Mouse (Mus musculus): ENCODE data around the gene Zfp410. TPM values are rescaled to one million over a fixed set of nuclear protein-coding genes. Genes with fewer than 3 reads are reported as not detected.
"Not testable (repeated sequence)": the region's sequence is repeated elsewhere in the genome, so short reads cannot be mapped to it uniquely, and the experiment has no call there.

Gene Zfp410
- total RNA-seq (2022) = 10 to 100 TPM; 18.9 to 20.2 (median 19.5) TPM

DNA sequence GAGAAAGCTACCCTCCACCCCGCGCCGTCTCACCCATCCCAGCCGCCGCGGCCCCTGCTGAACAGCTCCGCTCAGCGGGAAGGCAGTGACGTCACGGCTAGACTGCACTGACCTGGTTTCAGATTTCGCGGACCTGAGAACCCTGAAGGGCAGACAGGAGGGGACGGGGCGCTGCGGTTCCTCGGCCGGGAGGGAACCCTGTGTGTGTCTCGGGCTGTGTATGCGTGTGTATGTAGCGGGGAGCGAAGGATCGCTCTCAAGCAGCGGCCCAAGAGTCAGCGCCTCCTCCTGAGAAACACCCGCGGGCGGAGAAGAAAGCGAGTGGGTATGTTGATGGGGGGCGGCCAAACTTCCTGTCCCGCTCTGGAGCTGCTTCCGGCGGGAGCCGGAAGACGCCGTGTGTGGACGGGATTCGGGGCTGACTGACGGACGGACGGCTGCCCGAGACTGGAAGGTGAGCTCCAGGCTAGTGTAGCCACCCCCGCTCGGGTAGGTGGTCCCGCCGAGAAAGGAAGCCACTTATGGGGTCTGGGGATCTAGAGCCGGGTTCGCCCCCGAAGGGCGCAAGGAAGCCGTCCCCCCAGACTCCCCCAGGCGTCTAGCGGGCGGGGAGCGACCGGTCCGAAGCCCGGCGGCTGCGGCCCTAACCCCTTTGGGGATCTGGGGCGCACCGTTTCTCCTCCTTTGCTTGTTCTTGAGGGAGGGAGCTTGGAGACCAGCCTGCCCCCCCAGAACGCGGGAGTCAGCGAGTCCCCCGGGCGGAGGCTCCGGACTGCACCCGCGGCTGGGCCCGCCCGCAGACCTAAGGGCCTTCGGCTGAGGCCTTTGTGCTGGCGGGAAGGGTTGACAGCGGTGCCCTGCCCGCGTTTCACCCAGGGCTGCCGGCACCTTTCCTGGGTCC lies at the start of gene Zfp410:
Zfp410 (plus strand) TSS at position 132 of the 901 bp plus-strand sequence.
- peak; percentile 87 for DNase-seq (ENCODE audit: low spot score)

DNA sequence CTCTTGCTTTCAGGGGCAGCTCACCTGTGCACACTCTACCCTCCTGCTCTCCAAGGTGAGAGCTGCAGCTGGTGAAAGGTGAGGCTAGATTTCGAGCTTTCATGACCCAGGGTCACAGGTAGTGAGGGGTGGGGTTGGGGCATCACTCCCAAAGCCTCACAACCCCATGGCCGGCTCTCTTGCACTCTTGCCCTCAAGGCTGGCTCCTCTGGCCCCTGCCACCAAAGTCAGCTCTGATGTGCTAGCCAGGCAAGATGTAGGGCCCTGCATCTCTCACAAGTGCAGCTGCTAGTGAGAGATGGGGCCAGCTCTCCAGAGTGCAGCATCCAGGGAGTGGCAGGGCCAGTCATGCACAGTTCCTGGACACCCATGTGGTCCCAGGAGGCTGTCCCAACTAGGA lies 49.4 kb upstream of the Zfp410 start:
- DNase-seq (ENCODE audit: low spot score) = no peak

DNA sequence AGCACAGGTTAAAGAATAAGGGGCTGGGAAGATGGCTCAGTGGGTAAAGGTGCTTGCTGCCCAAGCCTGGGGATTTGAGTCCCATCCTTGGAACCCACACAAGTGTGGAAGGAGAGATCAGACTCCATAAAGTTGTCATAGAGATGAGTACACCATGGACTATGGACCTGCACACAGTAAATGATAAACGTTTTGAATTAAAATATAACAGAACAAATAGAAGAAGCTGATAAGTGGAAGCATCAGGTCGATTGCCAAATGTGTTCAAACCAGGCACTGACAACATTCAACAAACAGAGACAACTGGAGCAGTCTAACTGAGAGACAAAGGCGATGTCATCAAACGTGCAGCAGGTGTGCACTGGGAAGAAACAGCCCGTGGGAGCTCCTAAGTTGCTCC lies 43.3 kb upstream of the Zfp410 start:
- no peak for DNase-seq (ENCODE audit: low spot score)

DNA sequence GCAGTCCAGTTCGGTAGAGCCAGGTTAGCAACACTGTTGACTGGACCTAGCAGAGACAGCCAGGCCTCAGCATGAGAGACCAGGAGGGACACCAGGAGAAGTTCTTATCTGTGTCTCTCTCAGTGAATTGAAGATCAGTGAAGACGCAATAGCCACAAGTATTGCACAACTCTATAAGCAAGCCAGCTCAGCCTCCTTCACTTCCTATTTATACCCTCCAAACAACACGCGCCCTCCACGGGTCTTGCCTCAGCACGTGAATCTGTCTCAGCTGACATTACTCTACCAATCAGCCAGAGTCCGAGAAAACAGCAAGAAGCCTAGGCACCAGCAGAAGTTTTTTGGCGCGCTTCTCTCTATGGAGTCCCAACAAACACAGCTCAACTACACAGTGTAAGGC lies 41.4 kb upstream of the Zfp410 start:
- DNase-seq (ENCODE audit: low spot score) = no peak

DNA sequence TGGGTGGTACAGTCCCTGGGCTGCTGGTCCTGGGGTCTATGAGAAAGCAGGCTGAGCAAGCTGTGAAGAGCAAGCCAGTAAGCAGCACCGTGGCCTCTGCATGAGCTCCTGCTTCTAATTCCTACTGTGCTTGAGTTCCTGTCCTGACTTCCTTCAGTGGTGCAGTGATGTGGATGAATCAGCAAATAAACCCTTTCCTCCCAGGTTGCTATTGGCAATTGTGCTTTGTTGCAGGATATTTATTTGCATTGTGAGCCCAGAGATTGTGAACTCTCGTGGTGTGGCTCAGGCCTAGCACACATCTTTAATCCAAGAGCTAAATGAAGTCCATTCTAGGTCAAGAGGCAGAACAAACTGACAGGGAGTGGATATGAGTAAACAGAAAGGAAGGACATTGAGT lies 40.4 kb upstream of the Zfp410 start:
- DNase-seq (ENCODE audit: low spot score) = no peak

DNA sequence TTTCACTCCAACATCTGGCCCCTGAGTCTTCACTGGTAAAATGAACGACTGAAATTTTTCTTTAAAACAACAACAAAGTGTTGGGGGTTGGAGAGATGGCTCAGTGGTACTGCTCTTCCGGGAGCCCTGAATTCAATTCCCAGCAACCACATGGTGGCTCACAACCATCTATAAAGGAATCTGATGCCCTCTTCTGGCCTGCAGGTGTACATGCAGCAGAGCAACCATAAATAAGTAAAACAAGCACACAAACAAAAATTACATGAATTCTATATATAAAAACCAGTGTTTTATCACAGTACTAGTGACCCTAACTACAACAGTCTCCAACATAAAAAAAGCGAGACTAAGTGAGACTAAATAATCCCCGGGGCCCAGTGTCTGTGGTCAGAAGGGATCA lies 39.9 kb upstream of the Zfp410 start:
- no peak for DNase-seq (ENCODE audit: low spot score)

DNA sequence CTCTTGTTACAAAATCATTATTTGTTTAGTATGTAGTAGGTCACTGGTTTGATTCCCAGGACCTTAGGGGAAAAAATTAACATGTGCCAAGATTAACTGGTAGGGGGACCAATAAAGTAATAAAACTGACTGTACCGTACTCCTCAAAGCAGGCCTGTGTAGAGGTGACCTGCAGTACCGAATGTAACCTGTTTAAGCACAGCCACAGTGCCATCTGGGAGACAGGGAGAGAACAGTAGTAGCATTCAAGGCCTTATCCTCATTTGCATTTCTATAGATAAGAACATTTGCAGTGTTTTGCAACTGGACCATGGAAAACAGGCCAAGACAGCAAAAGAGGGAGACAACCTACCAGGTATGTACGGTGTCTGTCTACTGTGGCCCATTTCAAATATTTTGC lies 38.8 kb upstream of the Zfp410 start:
- DNase-seq (ENCODE audit: low spot score) = no peak

DNA sequence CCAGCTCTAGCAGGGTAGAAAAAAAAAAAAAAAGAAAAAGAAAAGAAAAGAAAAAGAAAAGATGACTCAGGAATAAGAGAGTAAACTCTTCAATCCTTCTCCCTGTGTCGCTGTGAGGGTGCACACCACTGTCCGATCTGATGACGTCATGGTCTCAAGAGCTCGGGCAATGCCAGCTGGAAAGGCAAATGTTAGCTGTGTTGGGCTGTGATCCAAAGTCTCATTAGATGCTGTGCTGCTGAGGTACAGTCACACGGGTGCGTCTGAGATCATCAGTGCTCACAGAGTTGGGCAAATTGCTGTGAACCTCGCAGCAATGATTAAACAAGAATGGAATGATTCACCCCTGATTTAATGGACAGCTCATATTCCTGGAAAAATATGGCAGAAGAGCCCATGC lies 37.8 kb upstream of the Zfp410 start:
- DNase-seq (ENCODE audit: low spot score) = no peak

DNA sequence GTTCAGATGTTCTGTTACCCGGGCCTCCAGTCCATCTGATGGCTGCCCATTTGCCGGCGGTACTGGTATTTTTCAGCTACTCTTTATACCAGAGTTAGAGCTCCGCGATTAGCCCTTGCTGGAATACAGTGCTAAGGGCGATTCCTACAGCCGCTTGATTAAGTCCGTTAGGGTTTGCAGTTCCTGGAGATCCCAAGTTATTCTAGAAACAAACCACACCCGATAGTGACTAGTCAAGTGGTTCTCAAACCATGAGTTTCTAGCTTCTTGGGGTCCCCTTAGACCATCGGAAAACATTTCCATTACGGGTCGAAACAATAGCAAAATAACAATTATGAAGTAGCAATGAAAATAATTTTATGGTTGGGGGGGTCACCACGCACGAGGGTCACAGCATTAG lies 32.3 kb upstream of the Zfp410 start:
- DNase-seq (ENCODE audit: low spot score) = no peak

DNA sequence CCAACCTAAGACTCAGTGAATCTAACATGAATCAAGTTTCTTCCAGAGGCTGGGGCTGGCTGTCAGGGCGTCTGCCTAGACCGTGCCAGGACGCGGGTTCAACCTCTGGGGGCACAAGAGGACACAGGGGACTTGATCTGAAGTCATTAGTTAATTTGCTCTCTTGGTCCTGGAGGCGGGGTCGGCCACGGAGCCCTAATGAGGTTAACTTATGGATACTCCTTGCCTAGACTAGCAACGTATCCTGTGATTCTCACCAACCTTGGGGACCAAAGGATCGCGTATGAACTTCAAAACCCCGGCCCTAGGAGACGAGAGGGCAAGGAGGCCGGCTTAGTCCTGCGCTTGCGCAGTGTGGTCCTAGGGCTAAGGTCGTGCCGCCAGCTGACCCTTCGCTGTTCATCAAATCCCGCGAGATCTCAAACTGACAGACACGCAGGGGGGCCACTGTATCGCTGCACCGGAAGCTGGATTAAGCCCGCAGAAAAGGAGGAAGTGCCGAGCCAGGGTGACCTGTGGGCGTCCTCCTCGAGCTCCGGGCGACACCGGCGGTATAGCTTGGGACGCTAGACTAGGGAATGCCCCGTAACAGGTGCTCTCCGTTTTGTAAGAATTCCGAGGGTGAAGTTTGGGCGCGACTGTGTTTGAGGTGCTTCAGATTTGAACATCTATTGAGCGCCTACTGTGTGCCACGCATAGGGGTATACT lies 31.6 kb upstream of the Zfp410 start, which contains the start of gene Ptgr2:
Ptgr2 (plus strand) TSS at position 348 of the 708 bp plus-strand sequence.
- DNase-seq (ENCODE audit: low spot score) = peak; percentile 95

DNA sequence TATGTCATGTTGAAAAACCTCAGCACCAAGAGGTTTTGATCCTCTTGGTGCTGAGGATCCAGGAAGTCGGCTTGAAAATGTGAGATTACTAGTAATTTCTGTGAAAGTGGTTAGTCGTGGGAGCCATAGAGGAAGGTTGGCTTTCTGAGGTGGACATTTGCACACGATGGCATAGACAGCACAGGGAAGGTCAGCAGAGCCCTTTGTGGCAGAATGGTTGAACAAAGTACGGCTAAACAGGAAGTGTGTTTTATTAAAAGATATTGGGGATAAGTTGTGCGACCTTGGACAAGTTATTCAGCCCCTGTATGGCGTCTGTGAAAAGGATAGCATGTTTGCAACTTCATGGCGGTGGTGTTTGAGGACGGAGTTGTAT lies 31.1 kb upstream of the Zfp410 start:
- DNase-seq (ENCODE audit: low spot score) = no peak

DNA sequence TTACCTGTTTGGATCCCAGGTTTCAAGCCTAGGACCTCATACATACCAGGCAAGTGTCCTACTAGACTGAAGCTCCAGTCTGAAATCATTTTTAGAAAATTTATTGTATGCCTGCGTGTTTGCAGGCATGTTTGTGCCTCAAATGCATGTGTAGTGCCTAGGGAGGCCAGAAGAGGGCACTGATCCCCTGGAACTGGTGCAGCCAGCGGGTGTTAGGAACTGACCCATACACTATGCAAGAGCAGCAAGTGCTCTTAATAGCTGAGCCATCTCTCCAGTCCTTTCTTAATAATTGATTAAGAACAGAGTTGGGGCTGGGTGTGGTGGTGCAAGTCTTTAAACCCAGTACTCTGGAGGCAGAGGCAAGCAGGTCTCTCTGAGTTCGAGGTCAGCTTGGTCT lies 28.2 kb upstream of the Zfp410 start:
- DNase-seq (ENCODE audit: low spot score) = peak; percentile 38

DNA sequence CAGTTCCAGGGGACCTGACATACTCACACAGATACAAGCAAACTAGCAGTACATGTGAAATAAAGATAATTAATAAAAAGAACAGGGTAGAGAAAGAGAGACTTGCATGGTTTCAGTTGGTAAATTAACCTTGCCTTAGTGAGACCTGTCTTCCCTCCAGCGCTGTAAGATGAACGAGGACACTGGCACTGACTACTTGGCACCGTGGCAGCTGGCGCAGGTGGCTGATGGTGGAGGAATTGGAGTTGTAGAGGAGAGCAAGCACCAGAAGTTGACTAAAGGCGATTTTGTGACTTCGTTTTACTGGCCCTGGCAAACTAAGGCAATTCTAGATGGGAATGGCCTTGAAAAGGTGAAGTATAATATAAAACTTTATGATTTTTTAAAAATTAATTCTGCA lies 18.8 kb upstream of the Zfp410 start:
- DNase-seq (ENCODE audit: low spot score) = no peak

DNA sequence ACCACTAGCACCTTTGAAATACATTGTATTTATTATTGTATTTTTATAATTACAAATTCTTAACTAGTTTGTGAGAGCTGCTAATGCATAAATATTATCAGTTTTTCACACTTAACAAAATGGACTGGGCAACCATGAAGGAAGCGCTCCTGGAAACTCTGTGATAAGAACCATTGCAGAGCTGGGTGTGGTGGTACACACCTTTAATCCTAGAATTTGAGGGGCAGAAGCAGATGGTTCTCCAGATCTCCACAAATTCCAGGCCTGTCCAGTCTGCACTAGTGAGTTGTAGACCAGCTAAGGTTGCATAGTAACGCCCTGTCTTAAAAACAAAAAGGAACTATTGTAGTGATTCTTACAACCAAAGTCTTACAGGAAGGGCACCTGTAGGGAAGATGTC lies 17.4 kb upstream of the Zfp410 start:
- DNase-seq (ENCODE audit: low spot score) = no peak

DNA sequence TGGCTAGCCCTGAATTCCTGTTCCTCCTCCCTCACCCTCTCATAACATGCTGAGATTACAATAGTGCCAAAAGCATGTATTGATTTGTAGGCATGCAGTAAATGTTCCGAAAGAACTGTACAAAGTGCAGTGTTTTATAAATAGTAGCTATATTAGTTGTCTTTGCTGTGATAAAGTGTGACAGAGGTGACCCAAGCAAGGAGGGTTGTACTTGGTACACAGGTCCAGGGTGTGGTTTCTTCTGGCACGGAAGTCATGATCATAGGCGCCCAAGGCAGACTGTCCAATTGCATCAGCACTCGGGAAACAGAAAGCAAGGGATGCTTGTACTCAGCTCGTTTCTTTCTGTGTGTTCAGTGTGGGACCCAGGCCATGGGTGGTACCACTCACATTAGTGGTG lies 12.6 kb upstream of the Zfp410 start:
- no peak for DNase-seq (ENCODE audit: low spot score)

DNA sequence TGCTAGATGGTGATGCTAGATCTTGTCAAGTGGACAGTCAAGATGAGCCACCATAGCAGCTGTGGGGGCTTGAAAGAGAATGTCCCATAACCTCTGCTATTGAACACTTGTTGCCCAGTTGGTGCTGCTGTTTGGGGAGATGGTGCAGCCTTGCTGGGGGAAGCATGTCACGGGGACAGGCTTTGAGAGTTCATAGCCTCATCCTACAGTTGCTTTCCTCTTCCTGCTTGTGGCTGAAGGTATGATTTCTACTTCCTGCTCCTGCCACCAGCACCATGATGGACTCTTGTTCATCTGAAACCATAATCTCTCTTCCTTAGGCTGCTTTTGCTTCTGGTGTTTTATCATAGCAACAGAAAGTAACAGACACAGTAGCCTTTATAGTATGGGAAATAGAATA lies 12.1 kb upstream of the Zfp410 start:
- DNase-seq (ENCODE audit: low spot score) = no peak

DNA sequence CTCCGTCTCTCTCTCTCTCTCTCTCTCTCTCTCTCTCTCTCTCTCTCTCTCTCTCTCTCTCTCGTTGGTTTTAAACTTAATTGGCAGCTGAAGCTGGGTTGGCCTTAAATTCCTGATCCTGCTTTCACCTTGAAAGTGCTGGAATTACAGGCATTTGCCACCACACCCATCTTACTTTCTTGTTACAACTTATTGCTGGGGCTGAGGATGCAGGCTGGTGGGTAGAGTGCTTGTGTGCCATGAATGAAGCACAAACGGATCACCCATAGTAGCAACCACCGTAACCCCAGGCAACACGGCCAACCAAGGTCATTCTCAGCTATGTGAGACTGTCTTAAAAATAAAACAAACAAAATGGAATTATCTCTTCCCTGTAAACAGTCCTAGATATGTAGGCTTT lies 5.3 kb upstream of the Zfp410 start:
- DNase-seq (ENCODE audit: low spot score) = no peak

DNA sequence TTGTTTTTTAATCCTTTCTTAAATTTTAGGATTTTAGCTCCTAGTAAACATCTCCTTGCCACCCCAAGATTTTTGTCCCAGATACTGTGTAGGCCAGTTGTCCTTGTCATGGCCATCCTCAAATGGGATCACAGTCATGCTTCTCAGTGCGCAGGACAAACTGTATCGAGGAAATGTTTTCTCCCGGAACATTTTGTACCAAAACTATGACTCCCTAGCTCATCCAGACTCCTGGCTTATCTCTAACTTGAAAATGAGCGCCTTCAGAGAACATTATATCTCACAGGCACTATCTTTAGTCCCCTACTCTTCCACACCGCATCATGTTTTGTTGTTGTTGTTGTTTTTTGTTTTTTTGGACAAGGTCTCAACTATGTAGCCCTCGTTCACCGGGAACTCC lies 646 bp upstream of the Zfp410 start:
- DNase-seq (ENCODE audit: low spot score) = peak; percentile 20

DNA sequence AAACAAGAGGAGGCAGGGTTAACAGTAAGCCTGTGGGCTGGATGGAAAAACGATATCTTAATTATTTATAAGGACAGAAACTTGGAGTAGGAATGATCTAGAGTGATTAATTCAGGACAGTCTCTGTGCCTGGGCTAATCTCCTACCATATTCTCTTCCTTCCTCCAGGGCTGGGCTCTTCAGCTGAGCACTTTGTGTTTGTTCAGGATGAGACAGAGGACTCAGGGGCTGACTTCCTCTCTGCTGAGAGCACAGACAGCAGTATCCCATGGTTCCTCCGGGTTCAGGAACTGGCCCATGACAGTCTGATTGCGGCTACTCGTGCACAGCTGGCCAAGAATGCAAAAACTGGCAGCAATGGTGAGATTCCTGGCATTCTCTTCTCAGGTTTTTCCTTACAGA lies 10.5 kb downstream of the Zfp410 start:
- peak; percentile 43 for DNase-seq (ENCODE audit: low spot score)

DNA sequence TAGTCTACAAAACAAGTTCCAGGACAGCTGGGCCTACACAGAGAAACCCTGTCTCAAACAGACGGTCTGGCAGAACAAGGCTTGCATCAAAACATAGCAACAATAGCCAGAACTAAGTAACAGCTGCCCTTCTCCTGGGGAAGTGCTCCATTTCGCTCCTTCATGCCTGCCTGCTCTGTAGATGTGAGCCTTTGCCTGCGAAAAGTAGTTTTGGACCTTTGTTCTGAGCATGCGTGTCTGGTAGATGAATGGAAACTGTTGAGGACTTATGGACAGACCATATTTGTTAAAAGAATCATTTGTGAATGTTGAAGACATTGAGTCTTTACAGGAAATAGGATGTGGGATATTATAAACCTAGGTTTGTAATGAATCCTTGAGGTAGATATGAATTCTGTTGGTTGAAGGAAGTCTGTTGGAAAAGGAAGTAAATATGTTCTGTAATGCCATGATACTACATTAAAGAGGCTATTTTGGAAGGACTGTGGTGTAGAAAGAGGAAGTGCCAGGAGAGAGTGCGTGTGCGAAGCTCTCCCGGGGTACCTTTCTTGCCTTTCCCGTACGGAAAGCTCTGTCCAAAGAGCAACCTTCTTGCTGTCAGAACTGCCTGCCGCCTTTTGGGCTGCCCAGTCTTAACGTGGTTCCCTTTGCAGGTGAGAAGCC lies 20.4 kb downstream of the Zfp410 start:
- no peak for DNase-seq (ENCODE audit: low spot score)

DNA sequence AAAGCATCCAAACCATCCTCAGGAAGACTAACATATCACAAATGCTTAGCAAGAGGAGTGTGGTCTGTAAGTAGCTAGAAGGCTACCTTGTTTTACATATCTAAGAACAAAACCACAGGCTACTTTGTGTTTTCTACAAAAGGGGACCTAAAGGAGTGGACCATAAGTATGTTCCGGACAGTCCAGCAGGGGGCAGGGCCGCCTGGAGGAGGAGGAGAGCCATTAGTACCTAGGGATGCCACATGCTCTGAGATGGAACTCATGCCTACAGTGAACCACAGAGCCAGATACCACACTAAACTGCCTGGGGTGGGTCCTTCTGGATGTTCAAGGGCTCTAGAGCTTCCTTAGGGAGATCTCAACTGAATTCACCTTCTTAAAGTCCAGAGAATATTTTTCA lies 30.5 kb downstream of the Zfp410 start:
- no peak for DNase-seq (ENCODE audit: low spot score)

DNA sequence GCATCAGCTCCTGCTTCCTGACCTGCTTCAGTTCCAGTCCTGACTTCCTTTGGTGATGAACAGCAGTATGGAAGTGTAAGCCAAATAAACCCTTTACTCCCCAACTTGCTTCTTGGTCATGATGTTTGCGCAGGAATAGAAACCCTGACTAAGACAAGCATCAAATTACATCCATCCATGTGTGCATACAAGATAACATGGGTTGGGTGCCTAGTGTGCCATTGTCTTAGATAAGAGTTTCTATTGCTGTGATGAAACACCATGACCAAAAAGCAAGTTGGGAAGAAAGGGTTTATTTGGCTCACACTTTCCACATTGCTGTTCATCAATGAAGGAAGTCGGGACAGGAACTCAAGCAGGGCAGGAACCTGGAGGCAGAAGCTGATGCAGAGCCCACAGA lies 42.0 kb downstream of the Zfp410 start:
- DNase-seq (ENCODE audit: low spot score) = not testable (repeated sequence)

All from heart, adult 8-10 months (tissue).